Mouse (Mus musculus) brain, embryonic 18.5 days (tissue): ENCODE measurements around the gene Hoxb3.

Experiments used
- DNase-seq: peaks from one replicate; pipeline ENCODE4 v3.0.0-alpha.2; 2012; ENCODE audit warnings: low read depth, low spot score

The Hoxb3 gene

DNA sequence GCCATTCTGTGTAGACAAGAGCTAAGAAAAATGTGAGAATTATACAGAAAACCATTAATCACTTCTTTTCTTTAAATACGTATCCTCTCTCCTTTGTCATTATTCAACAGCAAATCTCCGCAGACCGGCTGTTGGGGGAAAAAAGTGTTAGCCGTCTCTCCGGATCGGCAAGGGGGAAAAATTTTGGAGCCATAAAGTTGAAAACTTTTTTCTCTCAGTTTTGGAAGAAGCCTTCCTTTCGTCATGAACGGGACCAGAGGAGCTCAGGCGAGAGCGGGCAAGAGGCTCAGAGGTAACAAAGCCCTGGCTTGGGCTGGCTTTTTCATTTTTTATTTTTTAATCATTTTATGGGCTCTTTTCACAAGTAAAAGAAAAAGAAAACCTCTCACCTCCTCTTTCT, at the start of gene Hoxb3:
Gene Hoxb3, plus strand, starts transcription at position 173 of the 400 bp plus-strand sequence.
- DNase-seq = no peak

DNA sequence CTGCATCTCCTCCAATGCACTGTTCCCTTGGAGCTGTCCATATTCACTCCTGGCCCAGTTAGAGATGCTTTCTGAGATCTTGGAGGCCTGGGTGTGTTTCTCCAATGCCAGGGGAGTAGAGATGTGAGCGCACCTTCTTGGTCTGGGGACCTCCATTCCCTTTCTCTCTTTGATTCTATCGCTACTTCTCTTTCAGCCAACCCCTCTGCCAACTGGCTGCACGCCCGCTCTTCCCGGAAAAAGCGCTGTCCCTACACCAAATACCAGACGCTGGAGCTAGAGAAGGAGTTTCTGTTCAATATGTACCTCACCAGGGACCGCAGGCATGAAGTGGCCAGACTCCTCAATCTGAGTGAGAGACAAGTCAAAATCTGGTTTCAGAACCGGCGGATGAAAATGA, 48.7 kb upstream of the Hoxb3 start:
- no peak for DNase-seq

DNA sequence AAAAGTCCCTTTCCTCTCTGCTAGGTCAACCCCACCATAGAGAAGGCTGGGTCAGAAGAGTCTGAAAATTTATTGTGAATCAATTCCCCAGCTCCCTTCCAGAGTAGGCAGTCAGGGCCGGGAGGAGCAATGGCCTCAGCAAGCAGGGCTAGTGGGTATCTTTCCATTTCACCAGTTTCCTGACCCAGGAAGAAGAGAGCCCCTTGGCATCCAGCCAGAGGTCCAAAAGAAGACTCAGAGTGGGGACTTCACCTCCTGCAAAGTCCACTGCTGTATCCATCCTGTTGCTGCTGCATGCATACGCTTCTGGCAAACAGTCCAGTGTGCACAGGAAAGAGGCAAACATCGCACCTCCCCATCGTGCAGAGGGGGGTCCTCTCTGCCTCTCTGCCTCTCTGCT, 47.2 kb upstream of the Hoxb3 start:
- DNase-seq = no peak

DNA sequence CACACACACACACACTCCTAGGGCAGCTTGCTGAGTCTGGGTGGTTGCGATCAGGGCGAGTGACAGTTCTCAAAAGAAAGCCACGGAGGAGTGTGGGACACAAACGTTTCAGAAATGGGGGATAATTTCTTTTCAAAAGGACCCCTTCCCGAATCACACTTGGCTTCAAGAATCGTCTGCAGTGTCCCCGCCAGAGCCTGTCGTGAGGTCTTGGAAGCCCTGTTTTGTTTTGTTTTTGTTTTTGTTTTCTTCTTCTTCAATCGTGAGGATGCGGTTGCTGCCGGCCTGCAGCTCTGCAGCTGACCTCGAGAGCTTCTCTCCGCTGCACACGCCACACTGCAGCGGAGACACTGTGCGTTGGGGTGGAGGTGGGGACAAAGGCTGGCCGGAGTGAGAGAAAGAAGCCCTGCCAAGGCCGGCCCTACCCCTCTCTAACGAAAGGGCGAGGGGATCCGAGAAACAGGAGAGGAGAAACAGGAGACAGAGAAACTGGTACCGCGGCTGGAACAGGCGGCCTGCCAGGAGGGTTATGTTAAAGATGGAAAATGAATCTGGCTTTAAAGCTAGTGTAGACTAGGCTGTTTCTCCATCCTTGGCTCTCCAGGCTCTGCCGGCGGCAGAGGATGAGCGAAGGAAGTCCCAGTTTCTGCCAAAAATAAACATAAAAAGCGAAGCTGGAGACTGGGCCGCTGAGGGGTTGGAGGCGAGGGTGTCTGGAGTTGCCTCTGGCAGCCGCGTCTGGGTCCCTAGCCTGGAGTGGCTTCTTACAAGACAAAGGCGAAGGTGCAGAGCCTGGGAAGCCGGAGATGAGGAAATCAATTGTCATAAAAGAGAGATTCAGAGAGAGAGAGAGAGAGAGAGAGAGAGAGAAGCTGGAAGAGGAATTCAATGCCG, 45.7 kb upstream of the Hoxb3 start:
- DNase-seq = no peak

DNA sequence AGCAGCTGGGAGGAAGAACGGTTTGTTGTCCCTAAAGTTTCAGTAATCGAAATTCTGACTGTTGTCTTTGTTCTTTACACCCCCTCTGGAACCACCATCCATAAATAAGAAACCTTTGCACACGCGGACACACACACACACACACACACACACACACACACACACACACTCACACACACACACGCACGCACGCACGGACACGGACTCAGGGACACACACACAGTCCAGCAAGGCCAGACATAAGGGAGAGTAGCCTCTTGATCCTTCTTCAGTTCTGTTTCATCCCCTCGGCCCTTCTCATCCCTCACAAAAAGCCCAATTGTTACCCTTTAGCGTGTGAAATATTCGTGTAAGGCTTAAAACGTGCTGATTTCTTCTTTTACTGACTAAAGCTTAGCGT, 44.8 kb upstream of the Hoxb3 start:
- DNase-seq = no peak

- DNase-seq = peak; percentile 64
Measured at GRCm38 (mm10) chr11:96278773-96279172, 44.4 kb upstream of the Hoxb3 start.

DNA sequence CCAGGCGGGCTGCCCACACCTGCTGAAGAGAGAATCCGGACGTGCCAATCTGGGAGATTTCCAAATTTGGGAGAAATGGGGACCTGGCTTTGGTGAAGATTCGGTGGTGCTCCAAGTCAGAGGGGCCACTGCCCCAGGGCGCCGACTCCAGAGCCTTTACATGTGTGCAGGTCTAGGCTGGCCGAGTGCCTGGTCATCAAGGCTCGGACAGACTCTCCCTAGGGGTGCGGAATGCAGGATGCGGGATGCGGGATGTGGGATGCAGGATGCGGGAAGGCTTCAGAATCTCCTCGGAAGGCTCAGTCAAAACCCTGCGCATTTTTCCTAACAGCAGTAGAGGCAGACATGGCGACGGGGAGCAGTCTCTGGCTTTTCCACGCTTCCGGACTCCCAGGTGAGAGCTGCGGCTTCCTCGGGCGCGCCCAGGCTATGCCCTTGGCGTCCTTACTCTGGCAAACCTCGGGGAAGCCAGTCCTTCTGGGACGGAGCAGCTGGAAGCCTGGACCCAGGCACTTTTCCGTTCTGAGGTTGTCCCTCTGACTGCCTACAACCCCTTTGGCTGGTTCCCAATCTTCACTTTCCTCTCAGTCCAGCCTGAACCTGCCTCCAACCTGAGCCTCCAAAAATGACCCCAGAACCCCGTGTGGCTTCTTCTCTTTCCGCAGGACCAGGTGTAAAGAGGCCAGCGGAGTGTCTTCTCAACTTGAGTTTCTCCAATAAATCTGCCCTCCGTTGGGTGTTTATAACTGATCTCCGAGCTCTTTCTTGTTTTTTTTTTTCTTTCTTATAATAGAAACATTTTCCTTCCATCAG, 43.5 kb upstream of the Hoxb3 start:
- no peak for DNase-seq

GRCm38 (mm10) chr11:96280399-96281378, 42.4 kb upstream of the Hoxb3 start:
- no peak for DNase-seq

GRCm38 (mm10) chr11:96281396-96281795, 41.7 kb upstream of the Hoxb3 start:
- DNase-seq = no peak

- no peak for DNase-seq
Measured at GRCm38 (mm10) chr11:96281855-96282570, 41.1 kb upstream of the Hoxb3 start, which contains the start of gene Hoxb8. Gene Hoxb8, plus strand, starts transcription at chr11:96281905.

DNA sequence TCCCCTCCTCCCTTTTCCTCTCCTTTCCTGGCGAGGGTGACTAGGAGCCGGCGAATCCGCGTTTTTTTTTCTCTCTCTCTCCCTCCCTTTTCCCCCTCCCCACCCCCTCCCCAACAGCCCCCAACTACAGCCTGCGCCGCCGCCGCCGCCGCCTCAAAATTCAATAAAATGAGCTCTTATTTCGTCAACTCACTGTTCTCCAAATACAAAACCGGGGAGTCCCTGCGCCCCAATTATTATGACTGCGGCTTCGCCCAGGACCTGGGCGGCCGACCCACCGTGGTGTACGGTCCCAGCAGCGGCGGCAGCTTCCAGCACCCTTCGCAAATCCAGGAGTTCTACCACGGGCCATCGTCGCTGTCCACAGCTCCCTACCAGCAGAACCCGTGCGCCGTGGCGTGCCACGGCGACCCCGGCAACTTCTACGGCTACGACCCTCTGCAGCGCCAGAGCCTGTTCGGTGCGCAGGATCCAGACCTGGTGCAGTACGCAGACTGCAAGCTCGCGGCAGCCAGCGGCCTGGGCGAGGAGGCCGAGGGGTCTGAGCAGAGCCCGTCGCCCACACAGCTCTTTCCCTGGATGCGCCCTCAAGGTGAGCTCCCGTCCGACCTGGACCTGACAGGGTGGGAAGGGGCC, 40.2 kb upstream of the Hoxb3 start:
- no peak for DNase-seq

DNA sequence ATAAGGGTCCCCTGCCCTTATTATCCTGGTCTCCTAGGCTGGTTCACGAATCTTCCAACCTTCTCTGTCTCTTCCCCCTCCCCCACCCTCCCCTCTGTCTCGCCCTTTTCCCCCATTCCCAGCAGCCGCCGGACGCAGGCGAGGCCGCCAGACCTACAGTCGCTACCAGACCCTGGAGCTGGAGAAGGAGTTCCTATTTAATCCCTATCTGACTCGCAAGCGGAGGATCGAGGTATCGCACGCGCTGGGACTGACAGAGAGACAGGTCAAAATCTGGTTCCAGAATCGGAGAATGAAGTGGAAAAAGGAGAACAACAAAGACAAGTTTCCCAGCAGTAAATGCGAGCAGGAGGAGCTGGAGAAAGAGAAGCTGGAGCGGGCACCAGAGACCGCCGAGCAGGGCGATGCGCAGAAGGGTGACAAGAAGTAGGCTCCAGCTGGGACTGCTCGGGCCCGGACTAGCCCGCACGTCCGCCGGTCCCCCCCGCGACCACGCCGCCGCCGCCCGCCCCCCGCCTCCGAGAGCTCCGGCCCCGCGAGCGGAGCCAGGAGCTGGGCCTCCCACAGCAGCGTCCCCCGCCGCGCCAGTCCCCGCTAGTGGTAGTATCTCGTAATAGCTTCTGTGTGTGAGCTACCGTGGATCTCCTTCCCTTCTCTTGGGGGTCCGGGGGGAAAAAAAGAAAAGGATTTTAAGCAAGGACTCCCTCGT, 38.9 kb upstream of the Hoxb3 start:
- DNase-seq = no peak

DNA sequence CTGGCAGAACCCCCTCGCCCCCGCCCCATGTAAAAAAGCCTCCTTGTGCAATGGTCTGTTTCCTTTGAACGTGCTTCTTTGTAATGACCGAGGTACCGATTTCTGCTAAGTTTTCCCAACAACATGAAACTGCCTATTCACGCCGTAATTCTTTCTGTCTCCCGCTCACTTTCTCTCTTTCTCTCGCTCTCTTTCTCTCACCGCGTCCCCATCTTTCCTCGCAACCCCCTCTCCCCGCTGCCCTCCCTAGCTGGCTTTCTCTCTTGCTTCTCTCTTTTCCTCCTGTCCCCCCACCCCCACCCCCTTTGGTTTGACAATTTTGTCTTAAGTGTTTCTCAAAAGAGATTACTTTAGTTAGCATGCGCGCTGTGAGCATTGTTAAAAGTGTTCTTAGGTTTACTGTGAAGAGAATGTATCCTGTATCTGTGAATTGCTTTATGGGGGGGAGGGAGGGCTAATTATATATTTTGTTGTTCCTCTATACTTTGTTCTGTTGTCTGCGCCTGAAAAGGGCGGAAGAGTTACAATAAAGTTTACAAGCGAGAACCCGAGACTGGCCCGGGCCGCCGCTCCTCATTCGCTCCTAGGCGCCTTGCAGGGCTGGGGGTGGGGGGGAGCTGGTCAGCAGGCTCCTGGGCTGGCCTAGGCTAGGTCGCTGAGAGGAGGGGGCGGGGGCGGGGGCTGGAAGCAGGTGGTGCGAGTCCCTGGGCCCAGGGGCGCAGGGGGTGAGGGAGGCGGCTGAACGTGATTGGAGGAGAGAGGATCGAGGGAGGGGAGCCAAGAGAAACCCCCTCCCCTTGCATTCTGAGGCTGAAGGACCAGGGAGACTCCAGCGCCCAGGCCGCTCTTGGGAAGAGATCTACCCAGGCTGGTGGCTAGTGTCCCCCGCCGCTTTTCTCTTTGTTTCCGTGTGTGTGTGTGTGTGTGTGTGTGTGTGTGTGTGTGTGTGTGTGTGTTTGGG, 38.1 kb upstream of the Hoxb3 start:
- no peak for DNase-seq

DNA sequence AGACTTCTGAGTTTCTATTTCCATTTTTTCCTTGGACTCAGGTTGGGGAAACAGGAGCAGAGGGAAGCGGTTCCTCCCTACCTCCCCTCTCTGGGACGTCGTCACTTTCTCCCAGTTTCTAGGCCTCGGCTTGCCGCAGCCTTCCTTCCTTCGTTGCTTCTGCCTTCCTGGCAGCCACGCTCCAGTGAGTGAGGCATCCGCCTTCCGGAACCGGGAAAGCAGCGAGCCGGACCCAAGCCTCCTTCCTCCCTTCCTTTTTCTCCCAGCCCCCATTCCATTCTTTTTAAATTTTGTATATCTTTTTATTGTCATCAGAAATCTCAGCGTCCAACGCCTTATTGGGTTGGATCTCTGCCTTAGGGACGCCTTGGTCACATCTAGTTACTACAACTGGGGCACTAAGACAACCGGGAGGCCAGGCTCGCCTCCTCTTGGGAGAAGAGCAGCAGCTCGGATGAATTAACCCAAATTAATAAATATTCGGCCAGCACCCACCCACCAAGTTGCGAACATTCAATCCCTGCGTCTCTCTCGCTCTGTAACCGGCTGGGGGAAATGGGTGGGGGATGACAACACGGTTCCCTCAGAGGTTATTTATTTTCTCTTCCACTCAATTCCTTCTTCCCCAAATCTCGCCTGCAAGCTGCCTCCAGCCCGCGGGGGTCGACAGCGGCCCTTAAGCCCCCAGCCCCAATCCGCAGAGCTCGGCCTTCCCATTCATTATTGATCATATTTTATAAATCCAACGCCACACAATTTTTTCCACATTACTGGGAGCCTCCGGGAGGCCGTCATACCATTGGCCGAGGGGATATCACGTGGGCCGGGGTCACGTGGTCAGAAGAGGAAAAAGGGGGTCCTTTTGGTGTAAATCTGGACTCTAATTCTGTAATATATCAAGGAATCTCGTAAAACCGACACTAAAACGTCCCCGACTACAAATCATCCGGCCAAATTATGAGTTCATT, 37.1 kb upstream of the Hoxb3 start, which contains the start of gene Hoxb7:
Gene Hoxb7, plus strand, starts transcription at position 853 of the 968 bp plus-strand sequence.
- no peak for DNase-seq

- no peak for DNase-seq
Measured at GRCm38 (mm10) chr11:96286739-96287385, 36.3 kb upstream of the Hoxb3 start.

DNA sequence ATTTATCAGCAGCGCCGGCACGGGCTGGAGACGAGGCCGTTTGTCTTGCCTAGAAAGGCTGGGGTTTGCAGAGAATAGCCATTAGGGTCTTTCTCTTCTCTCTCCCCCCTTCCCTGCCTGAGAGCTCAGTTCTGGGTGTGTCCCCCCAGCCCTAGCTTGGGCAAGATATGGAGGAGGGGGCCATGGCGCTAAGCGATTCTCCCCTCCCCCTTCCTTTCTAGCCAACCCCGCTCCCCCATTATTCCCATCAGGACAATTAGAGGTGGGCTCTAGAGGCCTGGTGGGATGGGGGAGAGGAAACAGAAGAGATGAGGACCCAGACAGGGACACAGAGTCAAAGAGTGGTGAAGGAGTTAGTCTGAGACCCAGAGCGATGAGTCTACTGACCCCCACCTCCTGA, 35.7 kb upstream of the Hoxb3 start:
- no peak for DNase-seq
